Mouse (Mus musculus) stomach, embryonic 16.5 days (tissue): Measurements from ENCODE around the gene Vmn1r192. TPM values are rescaled to one million over a fixed set of nuclear protein-coding genes. Genes with fewer than 3 reads are reported as not detected.
"Not testable (repeated sequence)": the region's sequence is repeated elsewhere in the genome, so short reads cannot be mapped to it uniquely, and the experiment has no call there.

Source experiments
- ATAC-seq: fragments of 200-750 bp; cut with Nextera tagmentation; 2 replicates; pipeline ENCODE4 v1.8.0; 2017; ENCODE audit warnings: moderate number of reproducible peaks, moderate TSS enrichment; ENCODE audit not compliant: insufficient read depth, low FRiP score
- H3K27ac ChIP-seq: fragments of 300-500 bp; sonication (generic); 2 replicates; pipeline ENCODE4 v1.5.1; 2014; ENCODE audit warnings: low read length
- H3K27me3 ChIP-seq: fragments of 300-500 bp; sonication (generic); 2 replicates; pipeline ENCODE4 v1.6.1; 2014; ENCODE audit warnings: low read length, control low read depth, mixed read lengths; ENCODE audit not compliant: control insufficient read depth, insufficient read depth
- H3K36me3 ChIP-seq: fragments of 300-500 bp; sonication (generic); 2 replicates; pipeline ENCODE4 v1.6.1; 2014; ENCODE audit warnings: low read length; ENCODE audit not compliant: control insufficient read depth, insufficient read depth
- H3K4me1 ChIP-seq: fragments of 300-500 bp; sonication (generic); 2 replicates; pipeline ENCODE4 v1.6.1; 2014; ENCODE audit warnings: low read length, control low read depth, mixed read lengths; ENCODE audit not compliant: control insufficient read depth, insufficient read depth
- H3K4me2 ChIP-seq: fragments of 300-500 bp; sonication (generic); 2 replicates; pipeline ENCODE4 v1.6.1; 2014; ENCODE audit warnings: low read depth, low read length, mixed read lengths
- H3K4me3 ChIP-seq: fragments of 300-500 bp; sonication (generic); replicated peaks from 2 replicates; pipeline ENCODE4 v1.5.1; 2014; ENCODE audit warnings: mild to moderate bottlenecking, low read length
- H3K9ac ChIP-seq: fragments of 300-500 bp; sonication (generic); 2 replicates; pipeline ENCODE4 v1.6.1; 2014; ENCODE audit warnings: low read length
- H3K9me3 ChIP-seq: fragments of 300-500 bp; sonication (generic); replicated peaks from 2 replicates; pipeline ENCODE4 v1.6.1; 2016; ENCODE audit warnings: low read length, control low read depth; ENCODE audit not compliant: control insufficient read depth
- WGBS: fragments of 180-500 bp; shearing (Covaris S2); extraction: QIAGEN DNeasy Blood & Tissue Kit; methylation state at CpG from one replicate; pipeline ENCODE4 v1.1.7; 2014; 5-methylcytosine and 5-hydroxymethylcytosine counted together
- polyA plus RNA-seq: library from polyadenylated mRNA; unstranded; fragments of >200 nt; fragmentation: Nextera tagmentation; extraction: Ambion mirVana; gene quantifications from 2 replicates; pipeline ENCODE4 v1.2.1, GENCODE M21; 2015

Gene Vmn1r192
- polyA plus RNA-seq = not detected in 2 replicates

GRCm38 (mm10) chr13:22191041-22191440 lies at the start of gene Vmn1r192:
Gene Vmn1r192, minus strand, starts transcription at chr13:22191141.
- Histone ChIP-seq H3K4me2 (no peak within 1 kb of the TSS), H3K36me3 (no peaks in the 10 kb centered on the region), H3K9me3 (no peaks in the 10 kb centered on the region), H3K9ac (no peak within 1 kb of the TSS), H3K27ac (no peak within 1 kb of the TSS), H3K4me3 (no peak within 1 kb of the TSS), H3K27me3 (no peaks in the 10 kb centered on the region), H3K4me1 (no peaks in the 10 kb centered on the region)
- ATAC-seq = no peak

DNA sequence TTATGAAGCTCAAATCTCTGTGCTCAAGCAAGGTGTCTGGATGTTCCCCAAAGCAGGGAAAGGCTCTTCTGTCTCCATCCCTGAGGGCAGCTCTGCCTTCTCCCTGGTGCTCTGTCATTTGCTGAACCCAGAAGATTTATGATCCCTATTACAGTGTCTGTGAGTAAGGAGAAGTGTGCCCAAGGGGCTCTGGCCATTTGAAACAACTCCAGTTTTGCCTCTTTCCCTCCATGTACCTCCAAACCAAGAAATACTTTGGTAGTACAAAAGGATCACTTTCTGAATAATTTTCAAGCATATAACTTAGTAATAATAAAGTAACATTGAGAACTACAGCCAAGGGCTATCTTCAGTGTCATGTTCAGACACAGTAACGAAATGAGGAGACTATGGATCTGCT lies 32.1 kb upstream of the Vmn1r192 start, which contains the start of gene Vmn1r193:
Gene Vmn1r193, minus strand, starts transcription at position 101 of the 400 bp plus-strand sequence.
- not testable (repeated sequence) for H3K27me3 ChIP-seq, H3K4me2 ChIP-seq, H3K27ac ChIP-seq, H3K4me3 ChIP-seq, H3K9me3 ChIP-seq, H3K36me3 ChIP-seq, ATAC-seq, H3K9ac ChIP-seq, H3K4me1 ChIP-seq
- WGBS = 78% methylated on average over 1 of the region's 1 CpGs

DNA sequence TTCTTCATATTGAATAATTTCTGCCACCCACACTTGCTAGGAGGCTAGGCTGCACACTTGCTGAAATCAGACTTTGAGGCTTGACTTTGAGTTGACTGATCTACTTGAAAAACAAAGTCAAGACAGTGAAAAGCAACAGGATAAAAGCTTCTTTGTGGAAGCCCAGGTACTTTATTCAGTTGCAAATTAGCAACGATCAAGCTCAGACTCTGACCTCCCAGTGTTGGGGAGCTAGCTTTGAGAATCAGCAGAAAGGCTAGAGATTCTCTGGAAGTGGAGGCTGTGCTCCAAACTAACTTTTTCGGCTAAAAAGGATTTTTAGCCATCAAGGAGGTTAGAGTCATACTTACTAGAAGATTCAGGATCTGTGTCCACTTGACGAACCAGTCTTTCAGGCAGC lies 1.8 kb upstream of the Vmn1r192 start:
- not testable (repeated sequence) for H3K4me2 ChIP-seq, H3K9ac ChIP-seq, H3K36me3 ChIP-seq, H3K27ac ChIP-seq, H3K9me3 ChIP-seq, H3K4me3 ChIP-seq, H3K4me1 ChIP-seq, H3K27me3 ChIP-seq, ATAC-seq
- WGBS = 81% methylated on average over 3 of the region's 3 CpGs

DNA sequence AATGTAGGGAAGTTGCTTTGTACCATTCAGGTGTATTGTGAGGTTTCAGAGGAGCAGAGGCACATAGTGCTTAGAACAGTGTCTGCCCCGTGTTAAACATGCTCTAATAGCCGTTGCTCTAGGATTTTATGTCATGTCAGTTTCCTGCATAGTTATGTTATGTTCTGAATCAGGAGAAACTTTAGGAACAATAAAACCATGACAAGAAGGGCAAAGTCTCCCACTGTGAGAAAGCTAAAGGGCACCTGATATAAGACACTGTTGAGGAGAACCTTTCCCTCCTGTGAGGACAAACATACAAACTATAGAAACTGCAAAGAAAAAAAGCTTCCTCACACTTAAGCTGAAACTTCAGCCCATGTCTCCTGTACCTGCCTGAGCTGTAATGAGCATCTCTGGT lies 556 bp downstream of the Vmn1r192 start:
- Histone ChIP-seq H3K4me2 (no peak overlapping the region), H3K9me3 (no peaks in the 10 kb centered on the region), H3K27ac (no peak overlapping the region), H3K9ac (no peak overlapping the region), H3K4me3 (no peak overlapping the region), H3K4me1 (no peaks in the 10 kb centered on the region), H3K36me3 (no peaks in the 10 kb centered on the region), H3K27me3 (no peaks in the 10 kb centered on the region)
- 55% methylated on average over 2 of the region's 2 CpGs for WGBS
- no peak for ATAC-seq

- no peaks in the 10 kb centered on the region for H3K4me1 ChIP-seq
Measured at GRCm38 (mm10) chr13:22189313-22189712, 1.6 kb downstream of the Vmn1r192 start.

GRCm38 (mm10) chr13:22183869-22184268 lies 7.1 kb downstream of the Vmn1r192 start, which contains the start of gene Vmn1r191:
Gene Vmn1r191, minus strand, starts transcription at chr13:22183969.
- ATAC-seq = no peak
- H3K36me3 ChIP-seq = no peaks in the 10 kb centered on the region
- no peak within 1 kb of the TSS for H3K4me2 ChIP-seq
- H3K9me3 ChIP-seq = no peaks in the 10 kb centered on the region
- no peaks in the 10 kb centered on the region for H3K4me1 ChIP-seq
- H3K9ac ChIP-seq = no peak within 1 kb of the TSS
- no peaks in the 10 kb centered on the region for H3K27me3 ChIP-seq
- H3K27ac ChIP-seq = no peak within 1 kb of the TSS
- whole genome bisulfite sequencing = 60% methylated on average over 1 of the region's 1 CpGs
- H3K4me3 ChIP-seq = no peak within 1 kb of the TSS

More at GRCm38 (mm10) chr13:22189313-22189712, 1.6 kb downstream of the Vmn1r192 start:
- Histone ChIP-seq H3K4me2 (no peak overlapping the region), H3K27me3 (no peaks in the 10 kb centered on the region), H3K36me3 (no peaks in the 10 kb centered on the region), H3K4me3 (no peak overlapping the region), H3K27ac (no peak overlapping the region), H3K9ac (no peak overlapping the region), H3K9me3 (no peaks in the 10 kb centered on the region)
- ATAC-seq = peak; percentile 47; the same call in 1 of the 2 replicates
- 27% methylated on average over 2 of the region's 2 CpGs for WGBS

- no peak for ATAC-seq
- WGBS = 88% methylated on average over 15 of the region's 15 CpGs
- no peak overlapping the region for H3K9ac ChIP-seq
- no peak overlapping the region for H3K4me2 ChIP-seq
- H3K27me3 ChIP-seq = no peaks in the 10 kb centered on the region
- no peak overlapping the region for H3K4me3 ChIP-seq
- peaks cover 6% of the 10 kb centered on the region; the same call in 1 of the 2 replicates for H3K9me3 ChIP-seq
- no peaks in the 10 kb centered on the region for H3K4me1 ChIP-seq
- no peak overlapping the region for H3K27ac ChIP-seq
- no peaks in the 10 kb centered on the region for H3K36me3 ChIP-seq
Measured at GRCm38 (mm10) chr13:22168416-22168815, 22.5 kb downstream of the Vmn1r192 start.

- H3K9ac ChIP-seq, H3K27ac ChIP-seq, ATAC-seq, H3K36me3 ChIP-seq, H3K27me3 ChIP-seq, H3K9me3 ChIP-seq, H3K4me2 ChIP-seq, H3K4me1 ChIP-seq, H3K4me3 ChIP-seq: not testable (repeated sequence)
- 56% methylated on average over 5 of the region's 5 CpGs for WGBS
Measured at GRCm38 (mm10) chr13:22136495-22137293, 54.2 kb downstream of the Vmn1r192 start.
